Mouse (Mus musculus): ENCODE data around the gene Amotl1.

The Amotl1 gene

GRCm38 (mm10) chr9:14642251-14643021 lies 2.4 kb downstream of the Amotl1 start:
- in situ Hi-C loops (cut with MboI; ENCODE audit: unreplicated experiment in 2 of 2): no loop called here

DNA sequence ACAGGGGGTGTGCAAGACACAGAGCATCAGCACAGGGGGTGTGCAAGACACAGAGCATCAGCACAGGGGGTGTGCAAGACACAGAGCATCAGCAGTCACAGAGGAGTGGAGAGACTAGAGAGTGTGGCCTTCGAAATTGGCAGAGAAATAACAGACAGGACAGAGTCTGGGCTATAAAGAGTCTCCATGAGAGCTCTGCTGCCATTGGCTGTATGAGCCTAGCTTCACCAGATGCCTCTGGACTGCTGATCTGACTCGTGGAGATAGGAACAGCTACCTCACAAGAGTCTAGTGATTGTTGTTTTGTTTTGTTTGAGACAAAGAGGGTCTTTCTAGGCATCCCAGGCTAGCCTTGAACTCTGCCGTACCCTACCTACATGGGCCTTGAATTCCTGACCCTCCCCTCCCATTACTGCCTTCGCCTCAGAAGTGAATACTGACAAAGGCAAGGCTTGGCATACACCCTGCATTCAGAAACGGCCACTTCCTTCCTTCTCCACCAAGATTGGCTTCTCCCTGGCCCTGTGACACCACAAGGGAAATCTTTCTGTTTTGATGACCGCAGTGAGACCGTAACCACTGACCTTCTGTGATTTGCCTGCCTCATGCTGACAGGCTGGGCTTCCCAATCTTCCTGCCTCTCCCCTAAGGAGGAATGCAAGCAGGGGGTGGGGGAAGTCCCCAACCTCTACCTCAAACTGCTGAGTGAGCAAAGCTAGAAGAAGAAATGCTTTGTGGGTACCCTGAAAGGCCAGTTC lies 3.4 kb downstream of the Amotl1 start:
- in situ Hi-C loops (cut with MboI; ENCODE audit: unreplicated experiment in 2 of 2): no loop called here

DNA sequence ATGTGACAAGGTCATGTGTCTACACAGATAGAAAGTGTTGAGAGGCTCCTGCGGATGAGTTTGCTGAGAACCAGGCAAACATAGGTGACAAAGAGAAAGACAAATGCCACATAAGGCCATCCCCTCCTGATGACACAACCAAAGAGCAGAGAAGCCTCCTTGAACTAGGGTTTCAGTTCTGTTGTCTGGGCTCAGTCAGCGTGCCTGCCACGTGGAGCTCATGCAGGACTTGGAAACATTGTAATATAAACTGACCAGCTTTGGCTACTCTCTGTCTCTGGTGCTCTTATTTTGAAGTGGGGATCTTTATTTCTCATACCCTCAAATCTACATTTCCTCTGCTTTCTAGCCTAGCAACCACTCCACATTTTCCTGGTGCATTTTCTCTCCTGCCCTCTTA lies 8.6 kb downstream of the Amotl1 start:
- in situ Hi-C loops (cut with MboI; ENCODE audit: unreplicated experiment in 2 of 2): no loop called here

DNA sequence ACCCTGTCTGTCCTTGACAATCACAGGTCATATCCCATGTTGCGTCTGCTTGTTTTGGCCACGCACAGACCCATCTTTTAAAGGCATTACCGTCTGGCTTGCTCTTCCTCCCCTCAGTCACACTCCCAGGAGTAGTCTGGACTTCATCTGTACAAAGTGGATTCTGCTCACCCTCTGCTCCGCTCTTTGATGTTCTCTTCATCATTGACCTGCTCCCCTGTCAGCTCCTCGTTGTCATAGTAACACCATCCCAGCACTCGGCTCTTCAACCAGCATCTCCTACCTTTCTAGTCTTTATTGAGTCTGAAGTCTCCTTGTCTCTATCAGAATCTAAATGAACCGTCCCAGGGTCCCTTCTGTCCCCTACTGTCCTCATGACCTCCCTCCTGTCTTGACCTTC lies 9.3 kb downstream of the Amotl1 start:
- in situ Hi-C loops (cut with MboI; ENCODE audit: unreplicated experiment in 2 of 2): no loop called here

DNA sequence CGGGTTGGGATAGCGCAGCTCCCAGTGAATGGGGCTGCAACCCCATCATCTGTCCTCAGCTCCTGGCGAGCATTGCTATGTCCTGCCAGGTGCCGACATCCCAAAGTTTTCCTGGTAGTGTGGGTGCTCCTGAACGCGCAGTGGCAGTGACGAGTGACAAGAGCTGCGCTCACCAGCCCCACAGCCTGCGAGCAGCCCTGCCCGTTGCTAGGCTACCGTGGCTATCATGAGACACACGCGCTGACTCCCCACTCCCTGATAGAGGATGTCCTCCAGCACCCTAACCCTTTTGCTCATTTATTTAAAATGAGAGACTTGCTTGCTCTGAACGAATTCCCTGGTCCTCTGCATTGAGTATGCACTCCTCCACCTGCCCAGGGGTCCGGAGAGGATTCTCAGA lies 10.7 kb downstream of the Amotl1 start:
- in situ Hi-C loops (cut with MboI; ENCODE audit: unreplicated experiment in 2 of 2): no loop called here

- in situ Hi-C loops (cut with MboI; ENCODE audit: unreplicated experiment in 2 of 2): no loop called here
These were observed 12.3 kb downstream of the Amotl1 start for GRCm38 (mm10) chr9:14632365-14633163.

DNA sequence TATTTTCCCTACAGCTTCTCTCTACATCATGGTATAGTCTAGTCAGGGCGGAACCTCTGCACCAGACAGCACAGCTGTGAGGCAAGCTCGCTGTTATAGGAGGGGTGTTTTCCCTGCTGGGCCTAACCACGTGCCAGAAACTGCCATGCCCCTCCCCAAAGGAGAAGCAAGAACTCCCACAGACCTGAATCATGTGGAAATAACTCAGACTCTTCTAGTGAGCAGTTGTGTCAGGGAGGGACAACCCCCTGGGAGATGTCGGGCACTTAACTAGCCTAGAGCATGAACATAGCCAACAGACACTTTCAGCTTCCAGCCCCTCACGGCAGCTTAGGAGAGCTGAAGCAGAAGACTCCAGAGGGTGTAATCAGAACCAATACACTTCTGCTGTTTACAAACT lies 13.1 kb downstream of the Amotl1 start:
- in situ Hi-C loops (cut with MboI; ENCODE audit: unreplicated experiment in 2 of 2): no loop called here

- in situ Hi-C loops (cut with MboI; ENCODE audit: unreplicated experiment in 2 of 2): no loop called here
These were observed 17.3 kb downstream of the Amotl1 start for GRCm38 (mm10) chr9:14627525-14627924.

GRCm38 (mm10) chr9:14625961-14626360 lies 18.9 kb downstream of the Amotl1 start:
- in situ Hi-C loops (cut with MboI; ENCODE audit: unreplicated experiment in 2 of 2): no loop called here

DNA sequence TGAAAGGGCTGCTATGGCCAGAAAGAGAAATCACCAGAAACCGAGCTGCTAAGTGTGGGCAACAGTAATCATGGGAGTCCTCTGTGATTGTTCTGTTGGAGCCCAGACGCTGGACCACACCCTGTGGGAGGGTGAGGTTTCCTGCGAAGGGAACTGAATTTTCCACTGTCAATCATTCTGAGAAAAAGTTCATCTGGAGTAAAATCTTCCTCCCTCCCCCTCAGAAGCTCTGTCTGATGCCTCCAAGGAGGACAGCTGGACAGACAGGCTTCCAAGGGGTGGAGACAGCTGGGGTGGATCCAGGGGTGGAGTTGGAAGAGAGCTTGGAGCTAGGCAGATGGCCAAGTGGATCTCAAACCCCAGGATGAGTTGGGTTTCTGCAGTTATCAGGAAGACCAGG lies 19.8 kb downstream of the Amotl1 start:
- in situ Hi-C loops (cut with MboI; ENCODE audit: unreplicated experiment in 2 of 2): no loop called here

GRCm38 (mm10) chr9:14623928-14624327 lies 20.9 kb downstream of the Amotl1 start:
- in situ Hi-C loops (cut with MboI; ENCODE audit: unreplicated experiment in 2 of 2): no loop called here

DNA sequence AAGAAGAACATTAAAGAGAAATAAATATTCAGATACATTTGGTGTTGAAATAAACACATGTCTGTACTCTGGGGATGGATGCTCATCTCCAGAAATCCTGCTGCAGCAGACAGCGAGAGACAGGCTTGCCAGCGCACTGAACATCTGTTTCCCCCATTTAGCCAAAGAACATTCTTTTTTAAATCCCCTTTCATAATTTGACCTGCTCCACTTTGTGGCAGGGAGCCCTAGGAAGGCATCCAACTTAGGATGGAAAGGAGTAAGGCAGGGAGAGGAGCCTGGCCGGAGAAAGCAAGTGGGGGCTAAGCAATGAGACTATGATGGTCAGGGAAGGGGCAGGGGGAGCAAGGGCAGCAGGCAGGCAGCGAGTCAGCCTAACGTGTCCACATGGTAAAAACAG lies 21.6 kb downstream of the Amotl1 start:
- in situ Hi-C loops (cut with MboI; ENCODE audit: unreplicated experiment in 2 of 2): no loop called here

- in situ Hi-C loops (cut with MboI; ENCODE audit: unreplicated experiment in 2 of 2): no loop called here
These were observed 22.0 kb downstream of the Amotl1 start for GRCm38 (mm10) chr9:14622848-14623247.

GRCm38 (mm10) chr9:14620107-14620506 lies 24.7 kb downstream of the Amotl1 start:
- in situ Hi-C loops (cut with MboI; ENCODE audit: unreplicated experiment in 2 of 2): no loop called here

DNA sequence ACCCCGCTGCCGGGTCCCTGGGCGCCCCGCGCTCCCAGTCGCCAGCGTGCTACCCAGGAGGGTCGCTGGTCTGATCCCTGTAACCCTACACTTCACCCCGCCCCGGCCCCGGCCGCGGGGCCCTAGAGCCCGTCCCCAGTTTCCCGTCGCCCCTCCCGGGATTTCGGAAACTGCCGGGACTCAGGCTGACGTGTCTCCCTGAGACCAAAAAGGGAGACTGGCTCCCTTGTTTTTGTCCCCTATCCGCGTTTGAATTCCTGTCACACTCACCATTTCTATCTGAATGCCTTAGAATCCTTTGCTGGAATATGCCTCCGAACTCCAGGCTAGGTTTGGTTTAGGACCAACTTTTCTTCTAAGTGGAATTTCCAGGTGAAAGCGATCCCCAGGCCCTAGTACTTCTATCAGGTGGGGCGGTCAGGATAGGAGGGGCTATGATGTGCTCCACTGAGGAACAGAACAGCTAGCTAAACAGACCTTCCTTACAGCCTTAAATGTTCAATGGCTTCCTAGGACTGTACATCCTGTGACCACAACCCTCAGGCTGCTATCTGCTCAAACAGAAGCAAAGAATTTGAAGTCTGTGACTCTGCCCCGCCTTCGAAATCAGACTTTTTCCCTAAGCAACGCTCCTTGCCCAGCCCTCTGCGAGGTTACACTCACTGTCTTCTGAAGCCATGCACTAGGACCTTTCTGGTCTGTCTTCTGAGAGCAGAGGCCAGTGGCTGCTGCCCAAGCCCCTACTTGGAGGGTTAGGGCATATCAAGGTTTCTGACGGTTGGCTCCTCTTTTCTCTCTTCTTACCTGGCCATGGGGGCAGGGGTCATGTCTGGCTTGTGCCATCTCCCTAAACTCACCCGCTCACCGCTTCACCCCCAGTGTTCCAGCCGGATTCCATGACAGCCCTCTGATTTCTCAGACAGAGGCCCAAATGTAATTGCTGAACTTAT lies 29.6 kb downstream of the Amotl1 start:
- in situ Hi-C loops (cut with MboI; ENCODE audit: unreplicated experiment in 2 of 2): no loop called here

DNA sequence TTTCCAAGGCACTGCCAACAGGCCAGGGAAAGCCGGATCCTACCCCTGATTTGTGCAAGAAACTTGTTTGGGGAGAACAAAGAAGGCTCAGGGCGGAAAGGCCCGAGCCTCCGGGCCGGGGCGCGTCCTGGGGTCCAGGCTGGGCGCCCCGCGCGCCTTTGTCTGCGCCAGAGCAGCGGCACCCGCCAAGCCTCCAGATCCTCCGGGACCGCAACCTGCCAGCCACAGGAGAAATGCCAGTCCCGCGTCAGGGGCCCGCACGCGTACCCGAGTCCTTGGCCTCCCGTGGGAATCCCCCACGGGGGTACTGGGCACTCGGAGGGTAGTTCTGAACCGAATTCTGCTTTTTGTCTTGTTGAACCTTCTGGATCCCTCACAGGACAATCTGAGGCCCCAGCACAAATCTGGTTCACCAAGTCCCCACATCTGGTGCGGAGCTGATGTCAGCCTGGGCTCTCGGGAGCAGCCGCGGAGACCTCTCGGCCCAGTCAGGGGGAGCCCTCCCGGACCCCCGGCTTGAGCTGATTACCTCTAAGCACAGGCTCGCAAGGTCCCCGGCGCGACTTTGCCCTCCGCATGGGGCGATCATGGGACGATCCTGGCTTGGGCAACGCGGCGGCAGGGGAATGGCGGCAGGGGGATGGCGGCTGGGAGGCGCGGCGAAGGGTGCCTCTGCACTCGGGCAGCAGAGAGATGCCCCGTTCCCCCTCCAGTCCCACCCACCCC lies 30.5 kb downstream of the Amotl1 start:
- in situ Hi-C loops (cut with MboI; ENCODE audit: unreplicated experiment in 2 of 2): no loop called here

DNA sequence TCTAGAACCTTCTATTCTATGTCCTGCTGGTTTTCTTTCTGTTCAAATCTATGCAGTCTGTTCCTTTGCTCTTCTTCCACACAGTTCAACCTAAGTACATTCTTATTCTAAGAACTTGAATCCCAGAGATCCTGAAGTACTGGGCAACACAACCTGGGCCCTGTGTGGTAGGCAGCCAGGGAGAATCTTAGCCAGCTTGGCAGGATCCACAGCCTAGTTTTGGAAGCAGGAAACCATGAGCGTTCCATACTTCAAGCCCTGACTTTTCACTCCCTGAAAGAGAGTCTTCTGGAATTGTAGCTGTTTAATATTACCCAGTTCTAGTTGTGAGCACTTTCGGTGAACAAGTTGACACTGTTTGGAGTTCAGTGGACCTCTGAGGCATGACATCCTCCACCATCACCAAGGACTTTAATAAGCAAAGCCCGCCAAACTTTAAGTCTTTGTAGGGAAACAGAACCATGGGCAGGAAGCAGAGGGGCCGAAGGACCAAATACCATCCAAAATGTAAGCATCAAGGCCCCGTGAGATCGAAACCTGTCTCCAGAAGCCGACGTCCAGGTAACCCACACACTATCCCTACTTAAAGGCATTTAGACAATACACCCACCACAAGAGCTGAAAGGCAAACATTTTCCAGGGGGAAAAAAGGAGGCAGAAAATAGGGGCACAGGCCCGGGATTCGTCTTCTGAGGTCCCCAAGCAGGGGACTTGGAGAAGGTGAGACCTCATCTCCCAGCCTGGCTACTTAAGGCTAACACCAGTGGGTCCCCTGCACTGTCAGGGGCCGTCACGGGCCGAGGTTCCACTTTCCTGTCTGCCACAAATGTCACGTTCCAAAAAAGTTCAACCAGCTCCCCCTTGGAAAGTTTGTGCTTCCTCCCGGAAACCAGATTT lies 31.3 kb downstream of the Amotl1 start:
- in situ Hi-C loops (cut with MboI; ENCODE audit: unreplicated experiment in 2 of 2): no loop called here

GRCm38 (mm10) chr9:14612588-14612987 lies 32.3 kb downstream of the Amotl1 start:
- in situ Hi-C loops (cut with MboI; ENCODE audit: unreplicated experiment in 2 of 2): no loop called here

GRCm38 (mm10) chr9:14608521-14608920 lies 36.3 kb downstream of the Amotl1 start:
- in situ Hi-C loops (cut with MboI; ENCODE audit: unreplicated experiment in 2 of 2): no loop called here
